Mouse (Mus musculus) limb, embryonic 15.5 days (tissue): Measurements from ENCODE around the gene Car10. TPM values are rescaled to one million over a fixed set of nuclear protein-coding genes. Genes with fewer than 3 reads are reported as not detected.

Experiments
- ATAC-seq: fragments of 200-750 bp; cut with Nextera tagmentation; 2 replicates; pipeline ENCODE4 v1.8.0; 2017; ENCODE audit warnings: low read depth, moderate TSS enrichment; ENCODE audit not compliant: insufficient number of reproducible peaks, low FRiP score, low TSS enrichment
- H3K27ac ChIP-seq: fragments of 300-500 bp; sonication (generic); 2 replicates; pipeline ENCODE4 v1.5.1; 2015; ENCODE audit warnings: moderate library complexity, mild to moderate bottlenecking, inconsistent platforms
- H3K27me3 ChIP-seq: fragments of 300-500 bp; sonication (generic); 2 replicates; pipeline ENCODE4 v1.6.1; 2015; ENCODE audit warnings: inconsistent platforms
- H3K36me3 ChIP-seq: fragments of 300-500 bp; sonication (generic); 2 replicates; pipeline ENCODE4 v1.6.1; 2015; ENCODE audit warnings: inconsistent platforms
- H3K4me1 ChIP-seq: fragments of 300-500 bp; sonication (generic); 2 replicates; pipeline ENCODE4 v1.6.1; 2015; ENCODE audit warnings: inconsistent platforms
- H3K4me2 ChIP-seq: fragments of 300-500 bp; sonication (generic); 2 replicates; pipeline ENCODE4 v1.6.1; 2015; ENCODE audit warnings: mild to moderate bottlenecking, inconsistent platforms
- H3K4me3 ChIP-seq: fragments of 300-500 bp; sonication (generic); 2 replicates; pipeline ENCODE4 v1.5.1; 2015; ENCODE audit warnings: mild to moderate bottlenecking, inconsistent platforms
- H3K9ac ChIP-seq: fragments of 300-500 bp; sonication (generic); 2 replicates; pipeline ENCODE4 v1.6.1; 2015; ENCODE audit warnings: inconsistent platforms
- H3K9me3 ChIP-seq: fragments of 300-500 bp; sonication (generic); 2 replicates; pipeline ENCODE4 v1.6.1; 2016; ENCODE audit warnings: inconsistent platforms
- WGBS: fragments of 180-500 bp; shearing (Covaris S2); methylation state at CpG from one replicate; pipeline ENCODE4 v1.1.7; 2015; 5-methylcytosine and 5-hydroxymethylcytosine counted together
- polyA plus RNA-seq: library from polyadenylated mRNA; unstranded; fragments of >200 nt; fragmentation: Nextera tagmentation; extraction: Ambion mirVana; gene quantifications from 2 replicates; pipeline ENCODE4 v1.2.1, GENCODE M21; 2015

Car10 gene
- polyA plus RNA-seq, 1 experiment from 2014 or later: 1.2 TPM

DNA sequence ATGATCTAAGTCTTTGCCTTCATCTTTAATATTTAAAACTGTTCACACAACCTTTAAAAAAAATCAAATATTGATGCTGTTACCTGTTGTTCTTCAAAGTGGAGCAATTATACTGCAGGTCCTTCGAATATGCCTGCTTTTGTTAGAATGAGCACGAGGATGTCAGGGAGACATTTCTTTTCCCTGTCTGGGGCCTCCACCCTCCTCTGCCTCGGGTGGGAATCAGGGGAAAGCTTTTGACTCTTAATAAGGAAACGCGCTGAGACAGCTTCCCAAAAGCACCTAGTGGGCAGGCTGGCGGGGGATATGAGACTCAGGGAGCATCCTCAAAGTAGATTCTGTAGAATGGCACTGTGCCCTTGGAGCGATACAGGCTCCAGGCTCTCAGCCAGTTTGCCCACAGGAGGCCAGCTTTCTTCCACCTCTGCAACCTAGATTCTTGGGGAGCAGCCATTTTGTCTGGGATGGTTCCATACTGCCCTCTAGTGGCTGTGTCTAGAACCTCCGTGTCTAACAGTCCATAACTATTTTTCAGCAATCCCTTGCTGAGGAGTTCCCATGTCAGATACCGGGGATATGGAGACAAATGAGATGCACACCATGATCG lies 373.8 kb downstream of the Car10 start:
- peak overlapping the region; percentile 29; the same call in 1 of the 2 replicates for H3K4me2 ChIP-seq
- no peaks in the 10 kb centered on the region for H3K9me3 ChIP-seq
- 35% methylated on average over 10 of the region's 10 CpGs for WGBS
- no peak overlapping the region for H3K27ac ChIP-seq
- 0 out of 2 replicates have a peak overlapping the region, but pooled peaks have one; percentile 10 for H3K4me3 ChIP-seq
- H3K9ac ChIP-seq: no peak overlapping the region
- H3K36me3 ChIP-seq: no peaks in the 10 kb centered on the region
- no peak for ATAC-seq
- peaks cover 6% of the 10 kb centered on the region for H3K4me1 ChIP-seq
- no peaks in the 10 kb centered on the region for H3K27me3 ChIP-seq

GRCm38 (mm10) chr11:93484661-93485060 lies 386.8 kb downstream of the Car10 start:
- Histone ChIP-seq H3K4me2 (no peak overlapping the region), H3K4me3 (no peak overlapping the region), H3K9me3 (no peaks in the 10 kb centered on the region), H3K9ac (no peak overlapping the region), H3K36me3 (no peaks in the 10 kb centered on the region), H3K27ac (no peak overlapping the region), H3K27me3 (no peaks in the 10 kb centered on the region), H3K4me1 (no peaks in the 10 kb centered on the region)
- 73% methylated on average over 4 of the region's 4 CpGs for WGBS
- ATAC-seq: no peak

- ATAC-seq: no peak
- no peaks in the 10 kb centered on the region for H3K4me1 ChIP-seq
- H3K4me3 ChIP-seq: no peak overlapping the region
- no peak overlapping the region for H3K4me2 ChIP-seq
- H3K9ac ChIP-seq: no peak overlapping the region
- no peaks in the 10 kb centered on the region for H3K27me3 ChIP-seq
- 73% methylated on average over 1 of the region's 1 CpGs for WGBS
- no peaks in the 10 kb centered on the region for H3K9me3 ChIP-seq
- H3K27ac ChIP-seq: no peak overlapping the region
- no peaks in the 10 kb centered on the region for H3K36me3 ChIP-seq
Observed at GRCm38 (mm10) chr11:93487021-93487420, 389.2 kb downstream of the Car10 start.

- Histone ChIP-seq H3K4me3 (no peak overlapping the region), H3K9ac (no peak overlapping the region), H3K27ac (no peak overlapping the region), H3K4me1 (no peaks in the 10 kb centered on the region), H3K9me3 (no peaks in the 10 kb centered on the region), H3K4me2 (no peak overlapping the region), H3K36me3 (no peaks in the 10 kb centered on the region), H3K27me3 (no peaks in the 10 kb centered on the region)
- 81% methylated on average over 3 of the region's 3 CpGs for WGBS
- ATAC-seq: no peak
Observed at GRCm38 (mm10) chr11:93487913-93488604, 390.2 kb downstream of the Car10 start.

DNA sequence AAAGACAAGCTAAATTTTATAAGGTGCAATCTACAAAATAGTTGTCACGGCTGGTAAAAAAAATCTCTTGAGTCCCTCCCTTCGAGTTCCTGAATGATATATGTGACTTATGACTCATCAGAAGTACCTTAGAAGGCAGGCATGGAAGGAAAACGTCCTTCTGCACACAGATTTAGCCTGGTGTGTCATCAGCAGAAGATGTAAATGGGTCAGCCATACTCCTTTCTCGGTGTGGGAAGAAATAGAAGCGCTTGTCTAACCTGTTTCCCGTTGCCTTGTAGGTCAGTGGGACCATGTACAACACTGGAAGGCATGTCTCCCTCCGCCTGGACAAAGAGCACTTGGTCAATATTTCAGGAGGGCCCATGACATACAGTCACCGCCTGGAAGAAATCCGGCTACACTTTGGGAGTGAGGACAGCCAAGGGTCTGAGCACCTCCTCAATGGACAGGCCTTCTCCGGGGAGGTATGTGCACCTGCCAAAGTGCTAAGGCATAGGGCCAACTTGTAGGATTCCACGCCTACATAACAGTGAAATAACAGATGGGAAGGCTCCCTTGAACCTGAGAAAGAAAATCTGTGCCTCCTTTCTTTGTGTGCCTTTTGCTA lies 392.5 kb downstream of the Car10 start:
- H3K4me3 ChIP-seq: no peak overlapping the region
- no peak overlapping the region for H3K27ac ChIP-seq
- H3K4me2 ChIP-seq: no peak overlapping the region
- no peaks in the 10 kb centered on the region for H3K4me1 ChIP-seq
- ATAC-seq: no peak
- 80% methylated on average over 11 of the region's 11 CpGs for WGBS
- no peak overlapping the region for H3K9ac ChIP-seq
- H3K36me3 ChIP-seq: no peaks in the 10 kb centered on the region
- H3K9me3 ChIP-seq: no peaks in the 10 kb centered on the region
- no peaks in the 10 kb centered on the region for H3K27me3 ChIP-seq

DNA sequence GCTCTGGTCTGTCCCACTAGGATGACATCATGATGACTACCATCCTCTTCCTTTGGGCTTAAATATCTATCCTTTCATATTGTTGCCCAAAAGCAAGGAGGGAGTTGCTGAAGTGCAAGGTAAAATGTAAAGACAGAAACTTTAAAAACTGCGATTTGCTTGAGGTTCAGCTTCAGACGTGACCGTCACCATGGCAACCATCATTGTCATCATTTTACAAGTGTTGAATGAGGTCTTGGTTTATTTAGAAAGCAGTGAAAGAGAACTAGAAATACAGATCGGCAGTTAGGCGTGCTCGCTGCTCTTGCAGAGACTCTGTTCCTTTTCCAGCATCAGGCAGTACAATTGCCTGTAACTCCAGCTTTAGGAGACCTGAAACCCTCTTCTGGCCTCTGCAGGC lies 400.1 kb downstream of the Car10 start:
- H3K27ac ChIP-seq: no peak overlapping the region
- no peak for ATAC-seq
- no peaks in the 10 kb centered on the region for H3K9me3 ChIP-seq
- no peak overlapping the region for H3K4me3 ChIP-seq
- H3K27me3 ChIP-seq: no peaks in the 10 kb centered on the region
- no peaks in the 10 kb centered on the region for H3K36me3 ChIP-seq
- no peak overlapping the region for H3K9ac ChIP-seq
- no peak overlapping the region for H3K4me2 ChIP-seq
- H3K4me1 ChIP-seq: no peaks in the 10 kb centered on the region
- 78% methylated on average over 6 of the region's 6 CpGs for WGBS

DNA sequence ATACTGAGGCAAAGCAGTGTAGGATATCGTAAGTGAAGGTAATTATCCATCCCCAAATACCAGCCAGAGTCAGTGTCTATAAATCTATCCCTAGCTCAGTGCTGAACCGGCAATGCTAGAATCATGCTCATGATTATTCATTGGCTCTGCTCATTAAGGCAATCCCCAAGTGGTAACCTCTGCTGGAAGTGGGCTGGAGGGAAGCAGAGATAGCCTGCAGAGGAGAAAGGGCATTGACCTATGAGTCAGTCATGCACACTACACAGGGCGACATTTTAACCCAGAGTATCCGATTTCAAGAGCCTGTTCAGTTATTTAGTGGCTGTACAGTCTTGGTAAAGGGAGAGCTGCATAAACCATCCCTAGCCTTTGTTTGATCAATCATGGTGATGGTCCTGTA lies 402.6 kb downstream of the Car10 start:
- 11% methylated on average over 4 of the region's 4 CpGs for WGBS
- H3K4me1 ChIP-seq: no peaks in the 10 kb centered on the region
- H3K9me3 ChIP-seq: no peaks in the 10 kb centered on the region
- H3K4me2 ChIP-seq: no peak overlapping the region
- no peak overlapping the region for H3K27ac ChIP-seq
- no peak overlapping the region for H3K4me3 ChIP-seq
- H3K9ac ChIP-seq: no peak overlapping the region
- no peak for ATAC-seq
- no peaks in the 10 kb centered on the region for H3K27me3 ChIP-seq
- no peaks in the 10 kb centered on the region for H3K36me3 ChIP-seq

- ATAC-seq: no peak
- no peak overlapping the region for H3K9ac ChIP-seq
- no peaks in the 10 kb centered on the region for H3K4me1 ChIP-seq
- no peak overlapping the region for H3K4me2 ChIP-seq
- H3K4me3 ChIP-seq: no peak overlapping the region
- H3K27me3 ChIP-seq: no peaks in the 10 kb centered on the region
- H3K36me3 ChIP-seq: no peaks in the 10 kb centered on the region
- H3K9me3 ChIP-seq: no peaks in the 10 kb centered on the region
- no peak overlapping the region for H3K27ac ChIP-seq
- WGBS: 47% methylated on average over 5 of the region's 5 CpGs
Observed at GRCm38 (mm10) chr11:93501671-93502070, 403.8 kb downstream of the Car10 start.

- Histone ChIP-seq H3K4me1 (no peaks in the 10 kb centered on the region), H3K27me3 (no peaks in the 10 kb centered on the region), H3K27ac (no peak overlapping the region), H3K36me3 (no peaks in the 10 kb centered on the region), H3K4me2 (no peak overlapping the region), H3K4me3 (no peak overlapping the region), H3K9ac (no peak overlapping the region), H3K9me3 (no peaks in the 10 kb centered on the region)
- no peak for ATAC-seq
- WGBS: 66% methylated on average over 3 of the region's 3 CpGs
Observed at GRCm38 (mm10) chr11:93502864-93503263, 405.0 kb downstream of the Car10 start.

DNA sequence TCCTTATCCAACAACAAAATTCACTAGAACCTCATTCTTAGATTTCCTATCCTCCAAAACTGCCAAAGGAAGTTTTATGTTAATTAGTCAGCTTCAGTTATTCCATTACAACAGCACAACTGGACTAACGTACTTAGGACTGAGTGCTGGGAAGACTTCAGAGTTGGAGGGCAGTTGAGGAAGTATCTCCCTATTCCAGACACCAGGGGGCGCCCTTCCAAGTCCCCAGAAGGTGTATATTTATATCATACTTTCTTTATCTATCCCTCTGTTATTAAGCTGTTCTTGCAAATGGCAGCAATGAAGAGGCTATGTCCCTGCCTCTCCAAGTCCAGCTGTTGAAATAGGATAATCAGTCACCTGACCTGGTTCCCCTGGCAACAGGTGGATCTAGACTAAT lies 405.6 kb downstream of the Car10 start:
- Histone ChIP-seq H3K9me3 (no peaks in the 10 kb centered on the region), H3K27me3 (no peaks in the 10 kb centered on the region), H3K4me1 (no peaks in the 10 kb centered on the region), H3K9ac (no peak overlapping the region), H3K4me2 (no peak overlapping the region), H3K4me3 (no peak overlapping the region), H3K36me3 (no peaks in the 10 kb centered on the region), H3K27ac (no peak overlapping the region)
- WGBS: 30% methylated on average over 2 of the region's 2 CpGs
- ATAC-seq: no peak

DNA sequence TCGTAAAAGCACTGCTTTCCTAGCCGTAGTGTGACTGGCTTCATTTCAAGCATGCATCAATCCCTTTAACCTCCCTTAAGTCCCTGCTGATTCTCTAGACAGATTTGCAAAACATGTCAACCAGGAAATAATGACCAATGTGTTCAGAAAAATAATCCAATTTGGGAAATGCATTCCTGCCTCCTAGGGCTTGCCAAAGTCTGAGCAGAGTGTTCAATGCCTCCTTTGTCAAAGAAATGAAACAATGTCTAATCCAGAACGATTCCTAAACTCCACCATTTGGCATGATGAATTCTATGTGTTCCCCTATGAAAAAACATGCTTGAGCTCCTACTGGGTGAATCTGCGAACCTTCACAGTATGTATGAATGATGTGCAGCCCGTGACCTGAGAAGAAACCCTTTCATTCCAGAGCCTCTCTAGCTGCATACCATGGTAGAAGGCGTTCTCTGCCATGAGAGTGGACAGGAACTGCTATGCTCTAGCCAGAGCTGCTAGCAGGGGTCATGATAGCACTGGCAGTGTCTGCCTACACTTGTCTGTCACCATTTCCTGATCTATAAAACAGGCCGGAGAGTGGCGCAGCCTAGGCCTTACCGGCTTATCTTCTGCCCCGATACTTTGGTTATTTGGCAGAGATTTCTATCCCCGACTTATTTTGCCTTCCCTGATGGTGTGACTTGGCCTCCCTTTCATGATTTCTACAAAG lies 411.9 kb downstream of the Car10 start:
- H3K9ac ChIP-seq: no peak overlapping the region
- 74% methylated on average over 11 of the region's 11 CpGs for WGBS
- no peaks in the 10 kb centered on the region for H3K36me3 ChIP-seq
- H3K9me3 ChIP-seq: no peaks in the 10 kb centered on the region
- H3K4me2 ChIP-seq: no peak overlapping the region
- no peak overlapping the region for H3K4me3 ChIP-seq
- no peak overlapping the region for H3K27ac ChIP-seq
- no peaks in the 10 kb centered on the region for H3K27me3 ChIP-seq
- H3K4me1 ChIP-seq: no peaks in the 10 kb centered on the region
- no peak for ATAC-seq

GRCm38 (mm10) chr11:93512843-93513242 lies 415.0 kb downstream of the Car10 start:
- Histone ChIP-seq H3K9me3 (no peaks in the 10 kb centered on the region), H3K4me1 (no peaks in the 10 kb centered on the region), H3K4me3 (no peak overlapping the region), H3K4me2 (no peak overlapping the region), H3K36me3 (no peaks in the 10 kb centered on the region), H3K9ac (no peak overlapping the region), H3K27ac (no peak overlapping the region), H3K27me3 (no peaks in the 10 kb centered on the region)
- WGBS: 84% methylated on average over 2 of the region's 2 CpGs
- ATAC-seq: no peak
